Mouse (Mus musculus): ENCODE results near the gene Phb. TPM values are rescaled to one million over a fixed set of nuclear protein-coding genes. Genes with fewer than 3 reads are reported as not detected.
A peak's percentile ranks its signal among the peaks of the same experiment; 100 is the strongest.

Phb gene
- polyA plus RNA-seq, 1 experiment from 2014 or later, result 224 TPM

DNA sequence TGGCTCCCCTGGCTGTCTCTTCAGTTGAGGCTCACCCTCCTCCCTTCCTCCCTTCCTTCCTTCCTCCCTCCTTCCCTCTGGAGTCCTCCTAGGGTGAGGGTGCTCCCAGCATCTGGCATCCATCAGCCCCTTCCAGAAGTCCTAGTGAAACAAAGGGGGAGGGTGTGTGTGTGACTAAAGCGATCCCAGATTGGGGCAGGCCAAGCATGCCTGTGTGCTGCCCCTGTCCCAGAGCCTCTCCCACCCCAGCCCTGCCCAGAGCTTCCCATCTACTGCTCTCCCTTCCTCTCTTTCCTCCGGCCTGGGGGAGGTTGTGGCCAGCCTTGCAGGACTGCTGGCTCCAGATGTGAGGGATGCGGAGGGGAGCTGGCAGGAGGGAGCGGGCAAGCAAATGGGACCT, 35.5 kb upstream of the Phb start:
- peak; percentile 35; the same call in 1 of the 2 replicates for ATAC-seq (ENCODE audit: insufficient number of reproducible peaks, insufficient read depth, low FRiP score, low read depth)
- Histone ChIP-seq H3K4me1 (ENCODE audit: control insufficient read depth, insufficient read depth, low read length) (peaks cover 18% of the 10 kb centered on the region), H3K4me2 (replicated peaks; ENCODE audit: low read depth, low read length) (no peak overlapping the region)

DNA sequence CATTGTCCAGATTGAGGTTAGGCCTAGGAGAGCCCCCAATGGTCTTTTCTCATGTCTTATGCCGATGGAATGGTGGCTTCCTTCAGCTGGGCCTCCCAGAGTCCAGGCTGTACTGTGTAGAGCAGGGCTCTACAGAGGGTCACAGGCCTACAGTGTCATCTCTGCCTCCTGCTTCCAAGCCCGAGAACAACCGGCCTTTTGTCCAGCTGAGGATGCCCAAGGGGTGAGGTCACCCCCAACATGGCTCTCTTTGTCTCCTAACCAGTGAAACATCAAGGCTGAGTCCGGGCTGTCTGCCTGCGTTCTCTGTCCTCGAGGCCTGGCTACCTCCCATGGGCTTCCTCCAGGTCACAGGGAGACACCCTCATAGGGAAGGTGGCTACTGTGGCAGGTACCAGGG, 34.3 kb upstream of the Phb start:
- 78% methylated on average over 6 of the region's 6 CpGs for whole genome bisulfite sequencing
- Histone ChIP-seq H3K27me3 (ENCODE audit: control insufficient read depth, insufficient read depth, low read length) (no peaks in the 10 kb centered on the region), H3K9me3 (ENCODE audit: control insufficient read depth, low read depth, low read length) (no peaks in the 10 kb centered on the region), H3K4me2 (replicated peaks; ENCODE audit: low read depth, low read length) (no peak overlapping the region), H3K36me3 (ENCODE audit: control insufficient read depth, insufficient read depth, low read length) (no peaks in the 10 kb centered on the region), H3K4me1 (ENCODE audit: control insufficient read depth, insufficient read depth, low read length) (peaks cover 18% of the 10 kb centered on the region), H3K4me3 (ENCODE audit: low read depth, low read length) (no peak overlapping the region), H3K9ac (replicated peaks; ENCODE audit: low read depth, low read length) (no peak overlapping the region), H3K27ac (ENCODE audit: low read length) (peak overlapping the region; percentile 59; the same call in 1 of the 2 replicates)
- no peak for ATAC-seq (ENCODE audit: insufficient number of reproducible peaks, insufficient read depth, low FRiP score, low read depth)

More for the DNA sequence above, 35.5 kb upstream of the Phb start:
- Histone ChIP-seq H3K27ac (ENCODE audit: low read length) (peak overlapping the region; percentile 59; the same call in 1 of the 2 replicates), H3K9me3 (ENCODE audit: control insufficient read depth, low read depth, low read length) (no peaks in the 10 kb centered on the region), H3K4me3 (ENCODE audit: low read depth, low read length) (no peak overlapping the region), H3K27me3 (ENCODE audit: control insufficient read depth, insufficient read depth, low read length) (no peaks in the 10 kb centered on the region), H3K36me3 (ENCODE audit: control insufficient read depth, insufficient read depth, low read length) (no peaks in the 10 kb centered on the region), H3K9ac (replicated peaks; ENCODE audit: low read depth, low read length) (no peak overlapping the region)
- 24% methylated on average over 4 of the region's 4 CpGs for WGBS

DNA sequence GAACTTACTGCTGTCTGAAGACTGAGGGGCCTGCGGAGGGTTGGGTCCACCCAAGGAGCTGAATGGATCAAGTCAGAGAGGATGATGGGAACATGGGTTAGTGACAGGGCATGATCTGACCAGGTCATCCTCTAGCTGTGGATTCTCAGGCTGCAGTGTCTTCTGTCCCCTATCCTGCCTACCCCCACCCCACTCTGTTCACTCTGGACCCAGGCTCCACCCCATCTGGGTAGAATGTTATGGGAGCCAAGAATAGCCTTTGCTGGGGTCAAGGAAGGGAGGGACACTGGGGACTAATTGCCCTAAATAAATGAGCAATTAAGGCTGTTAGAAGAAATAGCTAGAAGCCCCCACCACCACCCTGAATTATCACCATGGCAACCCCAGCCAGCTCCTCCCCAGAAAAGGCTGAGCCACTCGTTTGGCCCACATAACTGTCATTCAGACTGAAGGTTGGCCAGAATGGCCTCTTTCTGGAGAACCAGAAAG, 33.2 kb upstream of the Phb start:
- Histone ChIP-seq H3K27ac (ENCODE audit: low read length) (no peak overlapping the region), H3K9ac (replicated peaks; ENCODE audit: low read depth, low read length) (no peak overlapping the region), H3K4me2 (replicated peaks; ENCODE audit: low read depth, low read length) (no peak overlapping the region), H3K36me3 (ENCODE audit: control insufficient read depth, insufficient read depth, low read length) (no peaks in the 10 kb centered on the region), H3K4me3 (ENCODE audit: low read depth, low read length) (no peak overlapping the region), H3K9me3 (ENCODE audit: control insufficient read depth, low read depth, low read length) (no peaks in the 10 kb centered on the region), H3K27me3 (ENCODE audit: control insufficient read depth, insufficient read depth, low read length) (no peaks in the 10 kb centered on the region), H3K4me1 (ENCODE audit: control insufficient read depth, insufficient read depth, low read length) (peaks cover 18% of the 10 kb centered on the region)
- 70% methylated on average over 2 of the region's 2 CpGs for WGBS
- ATAC-seq (ENCODE audit: insufficient number of reproducible peaks, insufficient read depth, low FRiP score, low read depth), result peak; percentile 35; the same call in 1 of the 2 replicates

DNA sequence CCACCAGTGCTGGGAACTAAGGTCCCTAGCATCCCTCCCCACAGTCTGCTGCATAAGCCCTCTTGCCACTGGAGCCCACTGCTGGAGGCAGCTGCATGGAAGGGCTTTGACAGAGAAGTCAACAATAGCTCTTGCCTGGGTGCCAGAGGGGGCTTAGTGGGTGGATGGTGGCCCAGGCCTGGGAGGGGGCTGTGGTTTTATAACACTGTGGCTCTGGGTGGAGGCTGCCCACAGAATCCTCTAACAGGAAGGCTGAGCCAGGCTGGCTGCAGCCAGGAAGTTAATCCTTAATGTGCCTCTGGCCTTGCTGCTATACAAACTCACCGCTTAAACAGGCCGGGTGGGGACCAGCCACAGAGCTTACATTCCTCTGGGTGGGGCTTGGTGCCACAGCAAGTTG, 31.7 kb upstream of the Phb start:
- Histone ChIP-seq H3K27me3 (ENCODE audit: control insufficient read depth, insufficient read depth, low read length) (no peaks in the 10 kb centered on the region), H3K4me3 (ENCODE audit: low read depth, low read length) (no peak overlapping the region), H3K36me3 (ENCODE audit: control insufficient read depth, insufficient read depth, low read length) (no peaks in the 10 kb centered on the region), H3K9me3 (ENCODE audit: control insufficient read depth, low read depth, low read length) (no peaks in the 10 kb centered on the region), H3K27ac (ENCODE audit: low read length) (no peak overlapping the region), H3K9ac (replicated peaks; ENCODE audit: low read depth, low read length) (no peak overlapping the region), H3K4me2 (replicated peaks; ENCODE audit: low read depth, low read length) (no peak overlapping the region), H3K4me1 (ENCODE audit: control insufficient read depth, insufficient read depth, low read length) (peaks cover 18% of the 10 kb centered on the region)
- ATAC-seq (ENCODE audit: insufficient number of reproducible peaks, insufficient read depth, low FRiP score, low read depth), result no peak
- WGBS, result 14% methylated on average over 2 of the region's 2 CpGs

GRCm38 (mm10) chr11:95640751-95641150, 26.0 kb upstream of the Phb start:
- Histone ChIP-seq H3K4me3 (ENCODE audit: low read depth, low read length) (no peak overlapping the region), H3K36me3 (ENCODE audit: control insufficient read depth, insufficient read depth, low read length) (no peaks in the 10 kb centered on the region), H3K27ac (ENCODE audit: low read length) (no peak overlapping the region), H3K9ac (replicated peaks; ENCODE audit: low read depth, low read length) (peak overlapping the region; percentile 25; the same call in 1 of the 2 replicates), H3K4me2 (replicated peaks; ENCODE audit: low read depth, low read length) (no peak overlapping the region), H3K27me3 (ENCODE audit: control insufficient read depth, insufficient read depth, low read length) (peaks cover 11% of the 10 kb centered on the region; the same call in 1 of the 2 replicates), H3K9me3 (ENCODE audit: control insufficient read depth, low read depth, low read length) (no peaks in the 10 kb centered on the region), H3K4me1 (ENCODE audit: control insufficient read depth, insufficient read depth, low read length) (peaks cover 27% of the 10 kb centered on the region)
- no peak for ATAC-seq (ENCODE audit: insufficient number of reproducible peaks, insufficient read depth, low FRiP score, low read depth)
- WGBS, result 50% methylated on average over 2 of the region's 2 CpGs

GRCm38 (mm10) chr11:95642534-95643280, 24.1 kb upstream of the Phb start:
- H3K27ac ChIP-seq (ENCODE audit: low read length), result no peak overlapping the region
- H3K9me3 ChIP-seq (ENCODE audit: control insufficient read depth, low read depth, low read length), result no peaks in the 10 kb centered on the region
- ATAC-seq (ENCODE audit: insufficient number of reproducible peaks, insufficient read depth, low FRiP score, low read depth), result no peak
- H3K4me1 ChIP-seq (ENCODE audit: control insufficient read depth, insufficient read depth, low read length), result peaks cover 28% of the 10 kb centered on the region
- no peak overlapping the region for H3K9ac ChIP-seq (replicated peaks; ENCODE audit: low read depth, low read length)
- no peak overlapping the region for H3K4me3 ChIP-seq (ENCODE audit: low read depth, low read length)
- H3K4me2 ChIP-seq (replicated peaks; ENCODE audit: low read depth, low read length), result no peak overlapping the region
- peaks cover 11% of the 10 kb centered on the region; the same call in 1 of the 2 replicates for H3K27me3 ChIP-seq (ENCODE audit: control insufficient read depth, insufficient read depth, low read length)
- WGBS, result 56% methylated on average over 12 of the region's 12 CpGs
- no peaks in the 10 kb centered on the region for H3K36me3 ChIP-seq (ENCODE audit: control insufficient read depth, insufficient read depth, low read length)

- H3K4me1 ChIP-seq (ENCODE audit: control insufficient read depth, insufficient read depth, low read length), result peaks cover 28% of the 10 kb centered on the region
- ATAC-seq (ENCODE audit: insufficient number of reproducible peaks, insufficient read depth, low FRiP score, low read depth), result peak; percentile 26; the same call in 1 of the 2 replicates
Observed at GRCm38 (mm10) chr11:95643856-95644255, 22.9 kb upstream of the Phb start.

GRCm38 (mm10) chr11:95644381-95644780, 22.4 kb upstream of the Phb start:
- Histone ChIP-seq H3K9me3 (ENCODE audit: control insufficient read depth, low read depth, low read length) (no peaks in the 10 kb centered on the region), H3K4me2 (replicated peaks; ENCODE audit: low read depth, low read length) (no peak overlapping the region), H3K4me1 (ENCODE audit: control insufficient read depth, insufficient read depth, low read length) (peaks cover 28% of the 10 kb centered on the region), H3K27me3 (ENCODE audit: control insufficient read depth, insufficient read depth, low read length) (peaks cover 11% of the 10 kb centered on the region; the same call in 1 of the 2 replicates), H3K36me3 (ENCODE audit: control insufficient read depth, insufficient read depth, low read length) (no peaks in the 10 kb centered on the region), H3K4me3 (ENCODE audit: low read depth, low read length) (no peak overlapping the region), H3K27ac (ENCODE audit: low read length) (no peak overlapping the region), H3K9ac (replicated peaks; ENCODE audit: low read depth, low read length) (no peak overlapping the region)
- no peak for ATAC-seq (ENCODE audit: insufficient number of reproducible peaks, insufficient read depth, low FRiP score, low read depth)
- 72% methylated on average over 7 of the region's 7 CpGs for WGBS

More at GRCm38 (mm10) chr11:95643856-95644255, 22.9 kb upstream of the Phb start:
- Histone ChIP-seq H3K27me3 (ENCODE audit: control insufficient read depth, insufficient read depth, low read length) (peaks cover 11% of the 10 kb centered on the region; the same call in 1 of the 2 replicates), H3K9ac (replicated peaks; ENCODE audit: low read depth, low read length) (no peak overlapping the region), H3K36me3 (ENCODE audit: control insufficient read depth, insufficient read depth, low read length) (no peaks in the 10 kb centered on the region), H3K27ac (ENCODE audit: low read length) (no peak overlapping the region), H3K4me3 (ENCODE audit: low read depth, low read length) (no peak overlapping the region), H3K9me3 (ENCODE audit: control insufficient read depth, low read depth, low read length) (no peaks in the 10 kb centered on the region), H3K4me2 (replicated peaks; ENCODE audit: low read depth, low read length) (no peak overlapping the region)
- 43% methylated on average over 5 of the region's 5 CpGs for WGBS

Data from stomach, embryonic 14.5 days (tissue).